Mouse (Mus musculus) left cerebral cortex, postnatal 25 days (tissue): ENCODE data around the gene Fastkd2. TPM values are rescaled to one million over a fixed set of nuclear protein-coding genes. Genes with fewer than 3 reads are reported as not detected.

Experiments used
- DNase-seq, 2 experiments: peaks; one replicate each; pipeline ENCODE4 v3.0.0; 2022; ENCODE audit warnings: low spot score in 2 of 2, mixed read lengths in 1 of 2
- intact Hi-C: fragments of 180-260 bp; cut with DNase I; formaldehyde crosslinking; loops from one replicate; pipeline ENCODE4 v1.15.1; 2025
- total RNA-seq, 2 experiments: library from RNA; stranded (reverse); gene quantifications; 2 replicates each; pipeline ENCODE4 v1.2.3; 2021

Gene Fastkd2
- total RNA-seq: 10 to 100 TPM; 22.0 to 22.5 TPM

- intact Hi-C loops: loop anchor here (5.0 to 10.0 kb wide), 2 partner anchors 63 to 964 kb away; partner anchors contain the start of gene Ccnyl1
- DNase-seq: peak; percentile 92 to 96
These were observed at the start of gene Fastkd2, which contains the start of gene Mdh1b for GRCm38 (mm10) chr1:63730240-63730771. Gene Fastkd2 (plus strand): TSS chr1:63730614. Gene Mdh1b (minus strand): TSS chr1:63730318.

- intact Hi-C loops: no loop called here
- DNase-seq: no peak
These were observed 43.6 kb upstream of the Fastkd2 start, which contains the start of gene Dytn for GRCm38 (mm10) chr1:63686827-63687226. Gene Dytn (minus strand): TSS chr1:63686927.

GRCm38 (mm10) chr1:63696861-63697260 is 33.6 kb upstream of the Fastkd2 start:
- no peak for DNase-seq
- intact Hi-C loops: no loop called here

- intact Hi-C loops: no loop called here
- DNase-seq: no peak
These were observed 24.7 kb upstream of the Fastkd2 start for GRCm38 (mm10) chr1:63705733-63706132.

DNA sequence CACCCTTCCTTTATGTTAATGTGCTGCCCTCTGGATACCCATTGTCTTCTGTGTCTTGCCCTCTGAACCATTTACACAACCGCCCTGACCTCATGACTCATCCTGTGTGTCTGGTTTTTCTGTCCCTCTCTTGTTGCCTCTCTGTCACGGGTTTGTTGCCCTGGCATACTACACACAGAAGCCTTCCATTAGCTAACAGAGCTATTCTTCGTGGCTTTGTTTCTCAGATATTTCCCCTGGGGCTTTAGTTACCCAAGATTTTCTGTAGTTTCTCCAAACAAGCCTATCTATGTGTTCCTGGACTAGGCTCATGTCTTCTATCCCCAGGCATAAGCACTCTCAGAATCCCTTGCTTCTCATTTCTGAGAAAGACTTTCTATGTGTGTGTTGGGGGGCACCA is 21.5 kb upstream of the Fastkd2 start:
- DNase-seq: no peak
- intact Hi-C loops: no loop called here

DNA sequence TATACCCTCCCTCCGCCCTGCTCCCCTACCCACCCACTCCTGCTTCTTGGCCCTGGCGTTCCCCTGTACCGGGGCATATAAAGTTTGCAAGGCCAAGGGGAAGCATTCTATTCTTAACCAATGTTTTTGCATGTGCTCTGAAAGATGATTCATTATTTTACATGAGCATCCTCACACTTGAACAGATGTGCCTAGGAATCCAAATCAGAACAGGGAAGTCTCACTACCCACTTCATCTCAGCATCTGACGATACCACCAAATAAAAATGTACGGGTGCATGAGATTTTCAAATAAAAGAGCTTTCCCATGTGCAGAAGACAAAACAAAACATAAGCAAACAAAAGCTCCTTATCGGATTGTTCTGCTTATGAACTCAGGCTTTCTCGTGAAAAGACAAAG is 10.3 kb upstream of the Fastkd2 start:
- intact Hi-C loops: loop anchor here (10.0 kb wide), 1 partner anchor 815 kb away; the partner anchor contains the start of gene Creb1
- DNase-seq: peak; percentile 14 to 84

DNA sequence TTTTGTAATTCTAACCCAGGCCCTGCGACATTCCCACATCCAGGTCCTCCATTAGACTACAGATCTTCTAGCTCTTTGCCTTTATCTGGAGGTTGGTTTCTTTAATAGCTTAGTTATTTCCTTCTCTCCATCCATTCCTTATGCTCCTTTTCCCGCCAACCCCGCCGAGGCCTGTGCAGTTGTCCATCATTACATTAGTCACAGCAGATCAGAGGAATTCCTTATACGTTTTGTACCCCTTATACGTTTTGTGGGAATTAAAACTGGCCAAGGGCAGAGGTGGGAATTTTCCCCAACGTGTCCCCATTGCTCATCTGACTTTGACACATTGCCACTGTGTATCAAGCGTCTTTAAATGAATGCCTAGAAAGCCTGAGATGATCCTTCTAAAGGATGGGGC is 618 bp upstream of the Fastkd2 start:
- no peak for DNase-seq
- intact Hi-C loops: loop anchor here (5.0 to 10.0 kb wide), 3 partner anchors 62 to 965 kb away; partner anchors contain the start of genes Ccnyl1 and Creb1

DNA sequence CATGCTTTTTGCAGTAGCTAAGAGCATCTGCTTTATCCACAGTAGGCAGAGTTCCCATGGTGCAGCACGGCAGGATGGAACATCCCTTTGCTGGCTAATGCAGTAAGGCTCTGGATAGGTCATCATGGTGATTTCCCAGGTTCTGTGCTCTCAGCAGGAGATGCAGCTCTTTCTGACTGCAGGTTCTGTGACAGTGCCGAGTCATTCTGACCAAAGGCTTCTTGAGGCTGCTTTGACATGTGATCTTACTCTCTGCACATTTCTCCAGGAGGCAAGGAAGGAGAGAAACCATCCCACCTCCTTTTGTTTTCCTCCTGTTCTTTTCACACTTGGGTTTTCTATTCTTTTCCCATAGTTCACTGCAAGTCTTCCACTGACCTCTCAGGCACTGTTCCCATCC is 25.6 kb downstream of the Fastkd2 start:
- intact Hi-C loops: no loop called here
- no peak for DNase-seq

GRCm38 (mm10) chr1:63763212-63763694 is 32.8 kb downstream of the Fastkd2 start:
- intact Hi-C loops: loop anchor here (1.0 to 10.0 kb wide), 7 partner anchors 98 to 772 kb away; partner anchors contain the start of gene Creb1
- peak; percentile 60 to 83 for DNase-seq

DNA sequence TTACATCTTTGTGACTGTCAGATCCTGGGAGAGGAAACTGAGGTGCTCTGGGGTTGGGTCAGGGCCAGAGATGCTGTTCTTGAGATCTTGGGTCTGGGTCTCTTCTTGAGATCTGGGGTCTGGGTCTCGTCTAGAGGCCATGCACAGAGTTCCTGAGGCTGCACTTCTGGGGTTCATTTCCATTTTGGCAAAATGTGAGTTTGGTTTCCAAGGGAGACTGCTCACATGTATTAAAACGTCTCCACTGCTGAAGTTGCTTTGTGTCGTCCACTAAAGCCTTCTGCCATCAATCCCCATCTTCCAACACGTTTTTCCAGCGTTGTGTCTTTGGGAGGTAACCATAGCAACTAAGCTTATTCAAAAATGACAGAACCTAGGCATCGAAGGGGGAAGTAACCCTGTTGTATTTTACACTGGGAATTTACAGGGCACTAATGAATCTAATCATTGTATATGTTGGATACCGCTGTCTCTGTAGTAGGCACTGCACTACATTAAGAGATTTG is 33.5 kb downstream of the Fastkd2 start:
- intact Hi-C loops: loop anchor here (1.0 to 10.0 kb wide), 7 partner anchors 99 to 771 kb away; partner anchors contain the start of gene Creb1
- no peak for DNase-seq

DNA sequence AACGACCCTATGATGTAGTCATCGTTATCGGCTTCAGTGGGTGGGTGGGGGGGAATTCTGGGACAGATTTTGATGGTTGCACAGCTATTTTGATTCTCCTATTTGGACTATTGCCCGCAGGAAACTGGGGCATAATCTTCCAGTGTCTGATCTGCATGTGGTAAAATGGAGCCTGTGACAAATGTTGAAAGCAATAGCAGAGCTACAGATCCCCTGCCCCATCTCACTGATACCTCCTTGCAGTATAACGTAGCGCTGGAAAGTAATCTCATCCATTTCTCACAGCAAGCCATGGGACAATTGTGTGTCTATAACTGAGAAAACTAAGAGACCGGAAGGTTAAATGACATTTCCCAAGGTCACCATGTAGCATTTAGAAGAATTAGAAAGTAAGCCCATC is 34.0 kb downstream of the Fastkd2 start:
- intact Hi-C loops: loop anchor here (5.0 to 10.0 kb wide), 5 partner anchors 100 to 770 kb away; partner anchors contain the start of gene Creb1
- DNase-seq: peak in 1 of 2 experiments; percentile 28

DNA sequence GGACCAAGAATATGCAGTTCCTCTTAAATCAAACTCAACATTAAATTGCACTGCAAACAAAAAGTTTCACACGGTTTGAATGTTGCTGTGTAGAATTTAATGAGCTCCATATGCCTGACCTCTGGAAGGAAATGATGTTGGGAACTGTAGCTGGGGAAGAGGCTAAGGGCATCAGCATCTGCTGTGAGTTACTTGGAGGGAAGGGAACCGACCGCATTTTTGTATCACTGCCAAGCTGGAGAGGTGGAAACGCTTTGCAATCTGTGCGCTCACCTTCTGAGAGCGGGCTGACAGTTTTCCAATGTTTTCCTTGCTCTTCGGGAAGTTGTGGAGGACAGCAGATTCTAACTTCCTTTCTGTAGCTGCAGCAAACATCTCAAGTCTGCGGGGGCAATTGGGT is 37.7 kb downstream of the Fastkd2 start:
- peak in 1 of 2 experiments; percentile 33 for DNase-seq
- intact Hi-C loops: loop anchor here (5.0 to 10.0 kb wide), 6 partner anchors 103 to 767 kb away; partner anchors contain the start of gene Creb1

- no peak for DNase-seq
- intact Hi-C loops: loop anchor here (5.0 to 10.0 kb wide), 6 partner anchors 104 to 766 kb away; partner anchors contain the start of gene Creb1
These were observed 38.8 kb downstream of the Fastkd2 start, which contains the start of gene 4933402D24Rik for GRCm38 (mm10) chr1:63769167-63769566. Gene 4933402D24Rik (minus strand): TSS chr1:63769267.

DNA sequence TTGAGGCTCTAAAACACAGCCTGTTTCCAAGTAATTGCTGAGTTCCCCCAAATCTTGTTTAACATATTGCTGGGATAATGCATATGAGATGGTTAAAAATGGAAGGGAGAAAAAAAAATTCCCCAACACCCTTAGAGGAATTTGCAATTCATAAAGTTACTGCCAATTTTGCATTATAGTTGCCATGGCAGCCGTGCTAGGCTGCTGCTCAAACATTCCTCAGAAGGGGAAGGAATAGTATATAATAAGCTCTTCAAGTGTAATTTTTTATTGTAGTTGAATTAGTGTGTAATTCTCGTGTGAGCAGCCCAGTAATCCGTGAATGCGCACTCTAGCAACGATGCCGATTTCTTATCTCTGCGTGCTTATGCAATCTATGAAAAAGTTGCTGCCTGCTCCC is 39.9 kb downstream of the Fastkd2 start:
- DNase-seq: peak; percentile 37 to 90
- intact Hi-C loops: loop anchor here (10.0 kb wide), 1 partner anchor 84 kb away; no protein-coding TSS in a partner anchor

GRCm38 (mm10) chr1:63776396-63776795 is 46.0 kb downstream of the Fastkd2 start:
- intact Hi-C loops: loop anchor here (10.0 kb wide), 1 partner anchor 78 kb away; no protein-coding TSS in a partner anchor
- no peak for DNase-seq

DNA sequence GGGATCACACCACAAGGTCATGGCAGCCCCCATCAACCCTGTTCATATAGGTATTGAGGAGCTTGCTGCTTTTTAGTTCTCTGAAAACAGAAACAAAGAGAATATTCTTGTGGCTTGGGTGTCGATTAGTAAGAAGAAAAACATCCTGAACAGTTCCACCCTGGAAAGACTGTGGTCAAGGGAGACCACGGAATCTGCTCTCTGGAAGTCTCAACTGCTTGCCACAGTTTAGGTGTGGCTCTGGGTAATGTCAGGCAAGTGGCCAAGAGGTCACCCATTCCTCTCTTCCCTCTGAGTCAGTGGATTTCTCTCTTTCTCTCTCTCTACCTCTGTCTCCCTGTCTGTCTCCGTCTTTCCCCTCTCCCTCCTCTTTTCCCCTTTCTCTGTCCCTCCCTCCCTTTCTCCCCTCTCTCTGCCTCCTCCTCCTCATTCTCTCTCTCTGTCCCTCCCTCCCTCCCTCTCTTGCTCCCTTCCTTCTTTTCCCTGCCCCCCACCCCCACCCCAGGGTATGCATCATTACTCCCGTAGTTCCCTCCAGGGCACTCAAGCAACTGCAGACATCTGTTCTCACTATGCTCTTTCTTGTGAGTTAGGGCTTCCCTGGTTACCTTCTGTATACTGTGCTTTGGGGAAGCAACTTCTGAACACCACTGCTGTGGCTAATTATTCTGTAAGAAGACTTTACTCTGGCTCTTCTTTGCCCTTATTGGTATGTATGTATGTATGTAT is 46.7 kb downstream of the Fastkd2 start:
- intact Hi-C loops: loop anchor here (10.0 kb wide), 1 partner anchor 78 kb away; no protein-coding TSS in a partner anchor

GRCm38 (mm10) chr1:63794326-63794725 is 63.9 kb downstream of the Fastkd2 start:
- no peak for DNase-seq
- intact Hi-C loops: no loop called here

More for the DNA sequence above, 46.7 kb downstream of the Fastkd2 start:
- no peak for DNase-seq
